Mouse (Mus musculus): ENCODE results near the gene AA986860. TPM values are rescaled to one million over a fixed set of nuclear protein-coding genes. Genes with fewer than 3 reads are reported as not detected.

AA986860 gene
- polyA plus RNA-seq, 1 experiment from 2014 or later, result 47.7 TPM

DNA sequence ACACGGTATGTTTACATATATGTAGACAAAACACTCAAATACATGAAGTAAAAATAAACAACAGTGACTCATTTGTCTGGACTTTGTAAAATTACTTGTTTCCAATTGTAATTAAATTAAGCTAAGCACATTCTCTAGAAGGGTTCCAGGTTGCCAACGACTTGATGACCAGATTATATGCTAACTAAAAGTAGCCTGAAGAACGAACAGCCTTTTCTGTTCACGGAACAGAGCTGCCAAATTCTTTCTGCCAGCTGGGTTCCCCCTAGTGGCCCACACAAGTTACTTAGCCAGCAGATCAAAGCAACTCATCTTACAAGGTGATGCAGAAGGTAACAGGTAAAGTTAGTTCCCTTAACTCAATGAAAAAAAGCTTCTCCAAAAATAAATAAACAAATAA is 52.3 kb downstream of the AA986860 start:
- Histone ChIP-seq H3K27ac (replicated peaks) (no peak overlapping the region), H3K4me2 (replicated peaks; ENCODE audit: low read depth) (no peak overlapping the region), H3K9me3 (ENCODE audit: control insufficient read depth, low read length) (no peaks in the 10 kb centered on the region), H3K4me1 (replicated peaks; ENCODE audit: control insufficient read depth, insufficient read depth) (no peaks in the 10 kb centered on the region), H3K9ac (ENCODE audit: low read length) (no peak overlapping the region), H3K27me3 (ENCODE audit: control insufficient read depth, insufficient read depth, low read length) (no peaks in the 10 kb centered on the region), H3K36me3 (ENCODE audit: control insufficient read depth, insufficient read depth, low read length) (no peaks in the 10 kb centered on the region), H3K4me3 (ENCODE audit: low read depth, low read length) (no peak overlapping the region)
- DNase-seq (ENCODE audit: low spot score), result peak; percentile 36
- 6% methylated on average over 4 of the region's 4 CpGs for WGBS
- TF ChIP-seq CTCF (IDR thresholded peaks at IDR 0.05; ENCODE audit: low read depth), result peak; percentile 76
- TF ChIP-seq EP300 (optimal IDR thresholded peaks at IDR 0.05), result no peak
- 0 out of 2 replicates have a peak, but pooled peaks have one; percentile 61 for ATAC-seq (ENCODE audit: low FRiP score, low TSS enrichment)

- Histone ChIP-seq H3K36me3 (ENCODE audit: control insufficient read depth, insufficient read depth, low read length) (no peaks in the 10 kb centered on the region), H3K9ac (ENCODE audit: low read length) (no peak overlapping the region), H3K27me3 (ENCODE audit: control insufficient read depth, insufficient read depth, low read length) (no peaks in the 10 kb centered on the region), H3K4me2 (replicated peaks; ENCODE audit: low read depth) (no peak overlapping the region), H3K9me3 (ENCODE audit: control insufficient read depth, low read length) (no peaks in the 10 kb centered on the region), H3K4me3 (ENCODE audit: low read depth, low read length) (no peak overlapping the region), H3K4me1 (replicated peaks; ENCODE audit: control insufficient read depth, insufficient read depth) (no peaks in the 10 kb centered on the region), H3K27ac (replicated peaks) (no peak overlapping the region)
- 36% methylated on average over 4 of the region's 4 CpGs for WGBS
- DNase-seq (ENCODE audit: low spot score), result peak; percentile 66
- no peak for TF ChIP-seq EP300 (optimal IDR thresholded peaks at IDR 0.05)
- TF ChIP-seq CTCF (IDR thresholded peaks at IDR 0.05; ENCODE audit: low read depth), result peak; percentile 73
- peak; percentile 79; the same call in 1 of the 2 replicates for ATAC-seq (ENCODE audit: low FRiP score, low TSS enrichment)
Observed at GRCm38 (mm10) chr1:130787001-130787400, 55.2 kb downstream of the AA986860 start.

DNA sequence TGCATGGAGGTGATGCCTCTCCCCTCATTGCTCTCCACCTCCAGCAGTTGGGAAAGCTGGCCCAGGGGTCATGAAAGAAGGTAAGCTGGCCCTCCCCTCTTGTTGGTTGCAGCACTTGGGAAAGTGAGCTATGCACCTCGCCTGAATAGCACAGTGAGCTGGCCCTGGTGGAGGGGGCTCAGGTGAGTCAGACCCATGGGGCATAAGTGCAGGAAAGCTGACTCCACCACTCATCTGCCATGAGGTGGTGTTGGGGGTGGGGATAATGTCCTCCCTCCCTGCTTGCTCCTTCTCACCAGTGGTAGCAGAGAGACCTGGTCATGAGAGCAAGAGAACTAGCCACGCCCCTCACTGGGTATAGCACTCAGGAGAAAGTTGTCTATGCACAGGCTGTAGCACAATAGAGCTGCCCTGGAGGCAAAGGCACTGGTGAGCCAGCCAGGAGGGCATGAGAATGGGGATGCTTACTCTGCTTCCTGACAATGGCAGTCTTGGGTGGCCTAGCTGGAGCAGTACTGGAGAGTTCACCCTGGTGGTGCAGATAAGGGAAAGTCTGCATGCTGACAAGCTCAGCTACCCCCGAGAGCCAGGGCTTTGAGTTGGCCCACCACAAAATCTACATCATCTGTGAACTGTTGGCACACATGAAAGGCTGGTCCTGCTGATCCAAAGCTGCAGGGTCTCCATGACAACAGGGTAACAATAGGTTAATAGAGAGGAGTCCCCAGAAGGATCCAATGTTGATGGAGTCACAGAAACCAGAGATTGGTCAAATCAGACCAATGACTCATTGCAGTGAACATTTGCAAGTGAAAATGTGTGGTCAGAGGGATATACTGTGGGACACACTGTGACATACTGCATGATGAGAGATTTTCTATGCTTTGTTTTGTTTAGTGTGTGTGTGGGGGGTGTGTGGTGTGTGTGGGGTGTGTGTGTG is 58.0 kb downstream of the AA986860 start:
- ATAC-seq (ENCODE audit: low FRiP score, low TSS enrichment) (peak; percentile 53; the same call in 1 of the 2 replicates), DNase-seq (ENCODE audit: low spot score) (no peak)
- 64% methylated on average over 3 of the region's 3 CpGs for WGBS
- Histone ChIP-seq H3K36me3 (ENCODE audit: control insufficient read depth, insufficient read depth, low read length) (no peaks in the 10 kb centered on the region), H3K9me3 (ENCODE audit: control insufficient read depth, low read length) (no peaks in the 10 kb centered on the region), H3K9ac (ENCODE audit: low read length) (no peak overlapping the region), H3K4me2 (replicated peaks; ENCODE audit: low read depth) (no peak overlapping the region), H3K4me3 (ENCODE audit: low read depth, low read length) (no peak overlapping the region), H3K4me1 (replicated peaks; ENCODE audit: control insufficient read depth, insufficient read depth) (no peaks in the 10 kb centered on the region), H3K27ac (replicated peaks) (no peak overlapping the region), H3K27me3 (ENCODE audit: control insufficient read depth, insufficient read depth, low read length) (no peaks in the 10 kb centered on the region)
- TF ChIP-seq EP300 (optimal IDR thresholded peaks at IDR 0.05), result no peak
- TF ChIP-seq CTCF (IDR thresholded peaks at IDR 0.05; ENCODE audit: low read depth), result no peak

Other genes with a start within 250 kb of the AA986860 start
- 0.08 TPM in 1 of 2 replicates, not detected in the other for gene Zp3r, start 102.4 kb upstream of the AA986860 start, polyA plus RNA-seq (2015; fragmentation: Nextera tagmentation; extraction: Ambion mirVana)
- gene C4bp, start 70.3 kb upstream of the AA986860 start, polyA plus RNA-seq (2015; fragmentation: Nextera tagmentation; extraction: Ambion mirVana), result 0.91 and 1.5 TPM in 2 replicates
- 0.07 TPM in 1 of 2 replicates, not detected in the other for gene Gm29427, start 16.2 kb upstream of the AA986860 start, polyA plus RNA-seq (2015; fragmentation: Nextera tagmentation; extraction: Ambion mirVana)
- gene Yod1, start 14.6 kb upstream of the AA986860 start, polyA plus RNA-seq (2015; fragmentation: Nextera tagmentation; extraction: Ambion mirVana), result 24.2 and 25.2 TPM in 2 replicates
- gene Pfkfb2, start 2.7 kb upstream of the AA986860 start, polyA plus RNA-seq (2015; fragmentation: Nextera tagmentation; extraction: Ambion mirVana), result 4.6 and 4.8 TPM in 2 replicates
- 0.16 and 0.24 TPM in 2 replicates for gene Fcamr, start 68.9 kb downstream of the AA986860 start, polyA plus RNA-seq (2015; fragmentation: Nextera tagmentation; extraction: Ambion mirVana)
- gene Pigr, start 94.7 kb downstream of the AA986860 start, polyA plus RNA-seq (2015; fragmentation: Nextera tagmentation; extraction: Ambion mirVana), result 0.22 and 0.46 TPM in 2 replicates
- gene Fcmr, start 133.7 kb downstream of the AA986860 start, polyA plus RNA-seq (2015; fragmentation: Nextera tagmentation; extraction: Ambion mirVana), result 0.08 TPM in 1 of 2 replicates, not detected in the other
- gene Il24, start 155.5 kb downstream of the AA986860 start, polyA plus RNA-seq (2015; fragmentation: Nextera tagmentation; extraction: Ambion mirVana), result not detected in 2 replicates
- not detected in 2 replicates for gene Il20, start 179.5 kb downstream of the AA986860 start, polyA plus RNA-seq (2015; fragmentation: Nextera tagmentation; extraction: Ambion mirVana)
- gene Il19, start 208.1 kb downstream of the AA986860 start, polyA plus RNA-seq (2015; fragmentation: Nextera tagmentation; extraction: Ambion mirVana), result 0.15 TPM in 1 of 2 replicates, not detected in the other